Mouse (Mus musculus): ENCODE measurements around the gene Tesk1.

- no peak for TF ChIP-seq CTCF (IDR thresholded peaks at IDR 0.05; ENCODE audit: borderline replicate concordance, control insufficient read depth, extremely low read depth, insufficient read depth, low read length, poor library complexity)
- TF ChIP-seq POLR2A (IDR thresholded peaks at IDR 0.05; ENCODE audit: control insufficient read depth, extremely low read depth, insufficient read depth, low read length, poor library complexity) = no peak
Observed at GRCm38 (mm10) chr4:43466872-43467271, 25.1 kb downstream of the Tesk1 start.
